Mouse (Mus musculus): ENCODE data around the gene Dusp3. TPM values are rescaled to one million over a fixed set of nuclear protein-coding genes. Genes with fewer than 3 reads are reported as not detected.

Gene Dusp3
- total RNA-seq, 2 experiments from 2014 or later = 138 to 142 TPM

DNA sequence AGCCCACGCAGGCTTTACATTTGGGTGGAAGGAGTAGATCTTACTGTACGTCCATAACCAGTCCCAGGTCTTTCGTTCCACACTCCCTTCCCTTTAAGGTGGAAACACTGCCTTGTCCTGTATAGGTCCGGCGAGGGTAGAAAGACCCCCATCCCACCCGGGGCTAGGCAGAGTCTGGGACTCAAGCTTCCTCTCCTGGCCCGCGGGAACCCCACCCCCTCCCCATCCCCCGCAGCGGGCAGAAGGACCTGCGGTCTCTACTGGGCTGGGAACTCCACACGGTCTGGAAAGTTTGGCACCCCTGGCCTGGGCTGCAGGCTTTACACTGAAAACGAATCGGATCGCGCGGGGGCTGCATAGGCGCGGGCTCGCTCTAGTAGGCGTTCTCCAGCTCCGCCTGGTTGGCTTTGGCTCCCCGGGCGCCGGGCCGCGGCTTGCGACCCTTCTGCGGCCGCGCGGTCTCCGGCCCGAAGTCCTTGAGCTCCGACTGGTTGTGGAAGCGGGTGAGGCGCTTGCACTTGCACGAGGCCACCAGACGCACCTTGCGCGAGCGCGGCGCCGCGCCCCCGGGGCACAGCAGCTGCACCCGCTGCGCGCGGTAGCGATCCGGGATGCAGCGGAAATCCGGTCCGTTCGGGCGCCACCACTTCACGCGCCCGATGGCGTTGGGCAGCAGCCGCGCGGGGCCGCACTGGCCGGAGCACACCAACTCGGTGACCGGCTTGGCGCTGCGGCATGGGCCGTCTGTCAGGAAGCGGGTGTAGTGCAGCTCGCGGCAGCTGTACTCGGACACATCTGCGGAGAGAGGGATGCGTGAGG lies 23.1 kb downstream of the Dusp3 start:
- DNase-seq (ENCODE audit: extremely low spot score in 1 of 2, low spot score in 2 of 2) = peak in 1 of 2 experiments; percentile 57
- intact Hi-C loops (cut with DNase I) = loop anchor here (5.0 kb wide), 1 partner anchor 151 kb away; no protein-coding TSS in a partner anchor

DNA sequence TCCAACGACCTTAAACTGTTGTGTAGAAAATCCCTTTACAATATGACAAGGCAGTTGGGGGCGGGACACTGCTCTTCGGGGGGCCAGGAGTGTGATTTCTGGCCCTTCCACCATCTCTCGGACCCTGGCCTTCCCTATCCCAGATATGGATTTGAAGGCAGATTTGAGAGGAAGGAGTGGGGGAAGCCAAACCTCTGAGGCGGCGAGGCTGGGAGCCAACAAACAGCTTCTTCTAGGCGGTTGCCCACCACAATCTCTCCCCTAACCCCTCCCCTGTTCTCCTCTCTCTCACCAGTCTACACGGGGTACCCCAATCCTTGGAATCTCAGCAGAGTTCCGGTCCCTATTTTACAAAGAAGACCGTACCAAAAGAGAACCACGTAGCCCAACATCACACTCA lies 23.8 kb downstream of the Dusp3 start:
- no peak for DNase-seq (ENCODE audit: extremely low spot score in 1 of 2, low spot score in 2 of 2)
- intact Hi-C loops (cut with DNase I) = loop anchor here (5.0 kb wide), 1 partner anchor 151 kb away; no protein-coding TSS in a partner anchor

DNA sequence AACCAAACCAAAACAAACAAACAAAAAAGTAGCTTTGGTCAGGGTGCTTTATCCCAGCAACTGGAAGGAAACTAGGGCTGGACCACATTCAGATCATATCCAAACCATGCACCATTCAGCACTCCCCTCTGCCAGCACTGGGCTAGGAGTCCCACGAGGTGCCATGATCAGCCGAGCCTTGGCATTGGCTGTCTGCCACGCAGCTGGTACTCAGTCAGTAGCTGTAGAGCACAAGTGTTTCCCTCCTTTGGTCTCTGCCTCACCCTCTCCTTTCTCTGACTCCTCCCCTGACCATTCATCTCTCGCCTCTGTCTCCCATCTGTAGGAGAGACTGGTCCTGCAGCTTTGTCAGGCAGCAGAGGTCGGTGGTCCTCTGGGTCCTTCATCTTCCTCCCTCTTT lies 29.3 kb downstream of the Dusp3 start:
- intact Hi-C loops (cut with DNase I) = no loop called here
- DNase-seq (ENCODE audit: extremely low spot score in 1 of 2, low spot score in 2 of 2) = no peak

DNA sequence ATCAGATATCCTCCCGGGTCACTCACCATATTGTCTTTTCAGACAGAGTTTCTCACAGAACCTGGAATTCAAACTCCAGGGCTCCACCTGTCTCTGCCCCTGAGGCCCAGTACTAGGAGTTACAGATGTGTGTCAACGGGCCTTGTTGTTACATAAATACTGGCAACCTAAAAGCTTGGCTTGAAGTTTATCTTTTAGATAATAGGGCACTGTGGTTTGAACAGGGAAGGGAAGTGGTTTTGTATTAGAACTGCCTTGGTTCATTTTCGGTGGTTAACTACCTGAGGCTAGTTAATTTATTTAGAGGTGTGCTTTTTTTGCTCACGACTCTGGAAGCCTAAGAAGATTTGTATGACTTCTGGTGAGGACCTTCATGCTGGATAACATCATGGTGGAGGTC lies 33.4 kb downstream of the Dusp3 start:
- intact Hi-C loops (cut with DNase I) = no loop called here
- DNase-seq (ENCODE audit: extremely low spot score in 1 of 2, low spot score in 2 of 2) = no peak

DNA sequence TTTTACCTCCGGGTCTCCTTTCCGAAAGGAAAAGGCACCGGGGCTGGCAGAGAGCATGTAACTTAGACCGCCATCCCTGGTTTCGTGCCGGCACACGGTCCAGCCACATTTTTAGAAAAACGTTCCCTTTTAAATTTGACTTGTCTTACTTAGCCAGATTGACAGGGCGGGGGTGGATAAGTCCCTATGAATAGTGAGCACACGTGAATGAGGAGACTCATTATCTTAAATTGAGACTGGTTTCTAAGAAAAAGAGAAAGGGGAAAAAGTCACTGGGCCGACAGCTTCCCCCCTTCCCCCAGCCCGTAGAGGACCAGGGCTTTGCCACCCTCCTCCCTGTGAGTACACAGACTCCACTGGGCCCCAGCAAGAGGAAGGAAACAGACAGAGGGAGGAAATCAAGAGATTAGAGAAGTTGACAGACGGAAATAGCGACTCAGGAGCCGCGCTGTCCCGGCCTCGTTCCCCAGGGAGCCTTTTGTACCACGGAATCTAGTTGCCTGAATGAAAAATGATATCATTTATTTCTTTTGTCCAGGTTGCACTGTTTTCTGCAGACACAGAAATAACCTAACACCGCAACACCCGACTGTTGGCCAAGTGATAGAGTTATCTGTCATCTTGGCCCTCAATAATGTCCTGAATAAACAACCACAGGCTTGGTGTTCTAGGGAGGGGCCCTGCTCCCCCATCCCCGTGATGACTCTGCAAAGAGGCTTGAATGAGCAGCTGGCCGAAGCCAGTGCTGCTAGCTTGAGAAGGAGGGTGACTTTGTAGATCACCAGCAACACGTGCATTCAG lies 34.1 kb downstream of the Dusp3 start:
- intact Hi-C loops (cut with DNase I) = no loop called here
- peak in 1 of 2 experiments; percentile 55 for DNase-seq (ENCODE audit: extremely low spot score in 1 of 2, low spot score in 2 of 2)

DNA sequence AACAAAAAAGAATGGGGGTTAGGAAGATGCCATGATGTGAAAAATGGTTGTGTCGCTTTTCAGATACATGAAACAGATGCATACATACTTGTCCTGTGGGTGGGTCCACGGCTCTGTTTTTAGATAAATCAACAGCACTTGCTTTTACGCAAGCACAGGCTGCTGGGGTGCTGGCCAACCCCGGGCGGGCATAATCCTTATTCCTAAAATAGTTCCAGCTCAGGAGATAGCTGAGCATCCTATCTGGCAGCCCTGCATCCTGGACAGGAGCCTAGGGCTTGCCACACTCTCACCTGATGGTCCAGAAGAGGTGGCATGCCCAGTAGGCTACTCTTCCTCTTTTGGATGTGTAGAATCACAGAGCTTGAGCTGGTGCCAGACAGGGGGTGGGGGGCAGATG lies 36.8 kb downstream of the Dusp3 start:
- intact Hi-C loops (cut with DNase I) = no loop called here
- no peak for DNase-seq (ENCODE audit: extremely low spot score in 1 of 2, low spot score in 2 of 2)

DNA sequence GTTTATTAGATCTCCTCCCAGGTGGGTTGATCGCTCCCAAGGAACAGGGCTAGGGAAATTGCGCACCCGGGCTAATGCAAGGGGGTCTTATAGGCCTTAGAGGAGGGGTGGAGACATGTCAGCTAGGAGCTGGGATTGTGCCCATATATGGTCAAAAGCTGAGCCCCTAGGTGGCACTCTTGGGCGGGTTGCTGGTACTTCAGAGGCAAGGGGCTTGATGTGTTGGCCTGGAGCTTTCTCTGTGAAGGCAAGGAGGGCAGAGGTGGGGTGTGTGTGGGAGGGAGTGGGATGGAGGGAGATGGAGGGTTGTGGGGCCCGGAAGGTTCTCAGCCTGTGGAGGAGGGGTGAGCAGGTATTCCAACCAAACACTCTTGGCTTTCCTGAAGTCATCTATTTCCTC lies 40.3 kb downstream of the Dusp3 start:
- intact Hi-C loops (cut with DNase I) = no loop called here
- no peak for DNase-seq (ENCODE audit: extremely low spot score in 1 of 2, low spot score in 2 of 2)

DNA sequence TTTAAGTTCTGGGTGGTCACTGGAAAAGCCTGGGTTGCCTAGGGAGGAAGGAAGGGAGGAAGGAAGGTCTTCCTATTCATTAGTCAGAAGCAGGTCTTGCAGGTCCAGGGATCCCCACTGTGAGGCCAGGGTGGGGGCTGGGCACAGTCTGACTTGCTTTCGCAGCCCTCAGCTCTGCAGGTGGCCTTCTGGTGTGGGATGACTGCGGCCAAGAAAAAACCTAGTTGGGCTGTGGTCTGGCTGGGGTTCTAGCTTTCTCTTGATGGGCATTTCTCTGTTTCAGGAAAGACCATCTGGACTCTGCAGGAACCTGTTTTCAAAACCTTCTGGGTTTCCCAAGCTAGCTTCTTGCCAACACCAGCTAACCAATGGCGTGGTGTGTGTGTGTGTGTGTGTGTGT lies 43.8 kb downstream of the Dusp3 start:
- no peak for DNase-seq (ENCODE audit: extremely low spot score in 1 of 2, low spot score in 2 of 2)
- intact Hi-C loops (cut with DNase I) = no loop called here

DNA sequence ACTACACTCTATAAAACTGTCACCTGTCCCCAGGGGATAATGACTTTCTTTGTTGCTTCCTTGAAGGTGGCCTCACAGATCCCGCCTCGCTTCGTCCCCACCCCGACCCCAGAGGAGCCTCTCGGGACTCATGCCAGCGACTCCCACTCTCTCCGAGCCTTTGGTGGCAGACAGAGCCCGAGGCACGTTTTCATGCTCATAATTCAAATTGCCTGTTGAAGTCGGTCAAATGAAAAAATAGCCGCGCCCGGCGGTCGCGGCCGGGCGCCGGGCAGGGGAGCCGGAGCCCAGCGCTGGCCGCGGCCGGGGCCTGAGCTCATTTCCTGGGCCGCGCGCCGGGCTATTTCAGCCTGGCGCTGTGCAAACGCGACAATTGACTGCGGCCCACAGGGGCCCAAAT lies 49.7 kb downstream of the Dusp3 start:
- intact Hi-C loops (cut with DNase I) = no loop called here
- no peak for DNase-seq (ENCODE audit: extremely low spot score in 1 of 2, low spot score in 2 of 2)

DNA sequence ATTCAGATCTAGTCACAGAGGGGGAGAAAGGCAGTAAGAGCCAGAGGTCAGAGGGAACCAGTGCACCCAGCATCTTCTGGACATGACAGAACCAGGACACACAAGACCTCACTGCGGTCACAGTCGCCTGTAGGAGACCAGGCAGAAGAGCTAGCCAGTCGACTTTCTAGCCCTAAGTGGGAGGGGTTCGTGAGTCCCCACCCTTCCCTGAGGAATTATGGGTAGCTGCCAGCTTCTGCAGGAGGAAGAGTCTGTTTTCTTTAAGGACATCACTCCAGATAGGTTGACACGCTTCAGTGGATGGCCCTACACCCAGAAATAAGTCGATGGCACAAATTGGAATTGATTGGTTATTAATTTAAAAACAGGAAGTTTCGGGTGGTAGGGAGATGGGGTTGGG lies 50.4 kb downstream of the Dusp3 start:
- intact Hi-C loops (cut with DNase I) = no loop called here
- DNase-seq (ENCODE audit: extremely low spot score in 1 of 2, low spot score in 2 of 2) = no peak

DNA sequence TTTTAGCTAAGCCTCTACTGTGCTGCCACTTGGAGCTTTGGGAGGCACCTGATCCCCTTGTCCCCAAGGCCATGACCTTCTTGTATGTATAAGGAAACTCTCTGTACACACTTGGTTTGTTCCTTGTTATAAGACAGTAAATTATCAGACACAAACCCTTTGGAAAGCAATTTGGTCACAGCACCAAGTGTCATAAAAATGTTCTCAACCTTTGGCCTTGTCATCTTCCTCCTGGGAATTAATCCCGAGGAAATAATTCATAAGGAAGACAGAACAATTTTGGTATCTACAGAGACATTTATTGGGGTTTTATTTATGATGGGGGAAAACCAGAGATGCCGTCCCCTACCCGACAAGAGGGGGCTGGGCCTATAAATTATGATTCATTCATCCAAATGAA lies 51.1 kb downstream of the Dusp3 start:
- DNase-seq (ENCODE audit: extremely low spot score in 1 of 2, low spot score in 2 of 2) = no peak
- intact Hi-C loops (cut with DNase I) = no loop called here

DNA sequence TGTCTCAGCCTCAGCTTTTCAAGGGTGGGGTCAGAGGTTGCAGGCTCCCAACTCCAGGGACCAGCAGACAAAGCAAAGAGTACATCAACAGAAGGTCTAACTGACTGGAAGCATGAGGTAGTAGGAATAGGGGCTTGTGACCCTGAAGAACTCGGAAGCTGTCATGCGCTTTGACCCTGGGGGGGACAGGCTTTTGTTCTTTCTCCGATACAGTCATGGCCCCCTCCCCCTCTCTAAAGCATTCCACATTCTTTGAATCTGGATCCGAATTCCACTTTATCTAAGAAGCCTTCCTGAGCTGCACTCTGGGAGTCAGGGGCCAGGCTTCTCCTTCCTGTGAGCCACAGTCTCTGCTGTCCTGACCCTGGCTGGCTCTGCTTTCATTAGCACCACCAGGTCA lies 54.8 kb downstream of the Dusp3 start:
- intact Hi-C loops (cut with DNase I) = no loop called here
- DNase-seq (ENCODE audit: extremely low spot score in 1 of 2, low spot score in 2 of 2) = no peak

DNA sequence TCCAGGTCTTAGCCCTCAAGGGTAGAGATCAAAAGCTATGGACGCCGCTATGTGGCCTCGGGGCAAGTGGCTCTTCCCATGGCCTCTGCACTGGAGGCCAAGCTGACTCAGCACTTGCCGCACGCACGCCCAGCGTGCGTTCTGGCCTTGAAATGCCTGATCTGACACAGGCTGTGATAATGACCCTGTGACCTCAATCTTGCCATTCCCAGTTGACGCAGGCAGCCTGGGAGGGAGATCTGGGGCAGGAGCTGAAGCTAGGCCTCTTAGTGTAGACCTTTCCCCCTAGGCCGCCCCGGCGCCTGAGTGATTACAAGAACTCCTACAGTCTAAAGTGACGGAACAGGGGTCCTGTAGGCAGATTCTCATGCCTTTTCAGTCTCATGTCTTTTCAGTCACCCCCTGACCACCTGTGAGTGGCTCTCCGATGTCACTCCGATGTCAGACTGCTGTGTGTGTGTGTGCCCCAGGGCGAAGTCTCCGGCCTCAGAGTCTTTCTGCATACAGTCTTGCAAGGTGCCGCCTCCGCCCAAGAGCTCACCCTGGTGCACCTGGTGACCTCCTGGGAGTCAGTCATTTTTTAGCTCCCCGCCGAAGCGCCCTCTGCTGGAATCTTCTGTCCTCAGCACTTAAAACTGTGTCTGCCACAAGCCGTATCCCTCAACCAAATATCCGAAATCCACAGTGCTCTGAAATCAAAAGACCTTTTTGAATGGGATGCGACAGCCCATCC lies 58.6 kb downstream of the Dusp3 start:
- intact Hi-C loops (cut with DNase I) = no loop called here
- peak in 1 of 2 experiments; percentile 44 for DNase-seq (ENCODE audit: extremely low spot score in 1 of 2, low spot score in 2 of 2)

DNA sequence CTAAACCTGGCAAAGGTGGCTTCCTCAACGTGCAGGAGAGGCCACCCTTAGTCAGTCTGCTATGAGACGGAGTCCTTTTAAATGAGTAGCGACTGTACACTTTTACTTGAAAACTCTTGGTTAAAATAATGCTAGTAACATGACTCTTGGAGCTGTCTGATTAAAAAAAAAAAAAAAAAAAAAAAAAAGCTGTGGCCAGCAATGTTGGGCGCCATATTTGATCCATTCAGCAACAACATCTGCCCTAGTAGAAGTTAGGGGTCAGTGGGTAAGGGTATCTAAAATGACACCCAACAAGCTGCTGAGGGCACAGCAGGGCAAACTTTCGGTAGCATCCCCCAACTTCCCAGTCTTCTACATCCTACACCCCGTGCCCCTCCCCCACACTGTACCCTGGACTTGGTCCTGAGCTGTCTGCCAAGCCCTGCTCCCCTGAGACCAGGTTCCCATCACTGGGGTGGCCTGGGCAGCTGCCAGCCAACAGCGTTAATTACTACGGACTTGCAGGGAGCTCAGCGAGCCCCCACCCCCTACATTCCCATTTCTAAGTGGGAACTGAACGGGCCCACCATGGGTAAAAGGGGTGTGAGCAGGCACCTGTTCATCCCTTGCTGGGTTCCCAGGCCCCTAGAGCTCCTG lies 59.7 kb downstream of the Dusp3 start:
- intact Hi-C loops (cut with DNase I) = no loop called here
- peak in 1 of 2 experiments; percentile 55 for DNase-seq (ENCODE audit: extremely low spot score in 1 of 2, low spot score in 2 of 2)

DNA sequence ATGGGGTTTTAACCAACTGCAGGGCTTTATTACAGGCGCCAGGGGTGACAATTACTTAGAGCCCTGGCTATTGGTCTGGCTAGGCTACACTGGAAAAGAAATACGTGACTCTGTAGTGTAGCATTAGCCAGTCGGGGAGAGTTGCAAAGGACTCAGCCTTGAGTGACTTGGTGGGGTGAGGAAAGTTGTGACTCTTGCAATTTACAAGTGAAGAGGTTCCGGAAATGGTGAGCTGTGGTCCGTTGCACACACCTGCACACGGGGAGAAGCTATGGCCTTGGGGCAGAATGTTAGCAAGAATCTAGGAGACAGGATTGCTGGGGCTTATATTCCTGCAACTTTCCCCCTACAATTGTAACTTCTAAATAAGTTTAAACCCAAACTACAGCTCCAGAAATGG lies 61.2 kb downstream of the Dusp3 start:
- no peak for DNase-seq (ENCODE audit: extremely low spot score in 1 of 2, low spot score in 2 of 2)
- intact Hi-C loops (cut with DNase I) = no loop called here

DNA sequence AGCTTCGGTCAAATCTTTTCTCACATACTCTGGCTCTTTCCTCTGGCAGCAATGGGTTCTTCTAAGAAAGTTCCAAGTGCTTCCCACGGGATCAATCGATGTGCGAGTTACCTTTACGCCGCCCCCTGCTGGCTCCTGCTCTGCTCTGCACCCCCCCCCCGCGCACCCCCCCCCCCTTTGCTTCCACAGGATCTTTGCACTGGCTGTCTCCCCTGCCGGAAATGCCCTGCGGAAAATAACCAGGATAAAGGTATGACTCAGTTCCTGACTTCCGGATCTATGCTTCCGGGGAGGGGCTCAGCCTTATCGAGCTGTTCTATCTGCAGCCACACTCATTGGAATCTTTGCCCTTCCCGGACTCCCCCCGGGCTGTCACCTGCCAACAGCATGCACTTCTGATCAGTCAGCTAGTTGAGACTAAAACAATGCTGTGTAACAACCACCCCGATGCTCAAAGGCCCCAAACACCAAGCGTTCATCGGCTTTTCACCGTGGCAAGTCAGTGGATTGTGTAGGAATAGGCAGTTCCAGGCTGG lies 62.3 kb downstream of the Dusp3 start:
- no peak for DNase-seq (ENCODE audit: extremely low spot score in 1 of 2, low spot score in 2 of 2)
- intact Hi-C loops (cut with DNase I) = no loop called here

DNA sequence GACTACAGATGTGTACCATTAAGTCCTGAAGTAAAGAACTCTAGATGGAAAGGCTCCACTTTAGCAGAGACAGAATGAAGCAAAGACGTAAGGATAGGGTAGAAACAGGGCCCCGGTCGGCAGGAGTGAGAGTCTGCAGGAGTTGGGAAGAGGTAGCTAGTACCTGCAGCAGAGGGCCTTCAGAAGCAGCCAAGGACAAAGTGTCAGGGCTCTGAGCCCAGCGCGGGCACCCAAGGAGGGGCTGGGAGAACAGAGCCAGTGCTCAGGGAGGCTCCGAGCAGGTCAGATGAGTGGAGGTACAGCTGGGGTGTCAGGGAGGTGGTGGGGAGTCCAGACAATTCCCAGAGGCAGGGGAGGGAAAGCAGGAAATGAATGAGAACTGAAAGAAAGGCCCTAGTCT lies 62.8 kb downstream of the Dusp3 start:
- no peak for DNase-seq (ENCODE audit: extremely low spot score in 1 of 2, low spot score in 2 of 2)
- intact Hi-C loops (cut with DNase I) = no loop called here

DNA sequence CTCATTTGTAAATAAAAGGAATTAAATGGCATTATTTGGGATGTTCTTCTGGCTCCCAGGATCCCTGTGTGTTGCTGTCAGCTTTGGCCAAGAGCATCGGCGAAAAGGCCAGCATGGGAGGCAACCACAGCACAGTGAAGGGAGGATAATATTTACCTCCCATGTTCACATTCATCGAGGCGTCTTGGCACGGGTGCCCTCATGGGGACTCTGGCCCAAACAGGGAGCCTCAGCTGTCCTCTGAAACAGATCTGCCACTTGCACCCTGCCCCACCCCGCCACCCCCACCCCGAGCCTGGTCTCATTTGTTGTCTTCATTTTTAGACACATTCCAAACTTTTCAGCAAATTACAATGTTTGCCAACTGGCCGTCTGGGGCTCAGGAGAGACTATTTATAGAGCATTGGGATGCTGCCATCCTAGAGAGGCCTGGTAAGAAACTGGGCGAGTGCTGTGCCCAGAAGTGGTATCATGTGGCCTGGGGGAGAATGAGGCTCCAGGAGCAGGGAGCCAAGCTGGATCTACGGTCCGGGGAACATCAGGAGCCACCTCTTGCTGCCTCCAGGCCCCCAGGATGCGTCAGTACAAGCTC lies 65.4 kb downstream of the Dusp3 start:
- intact Hi-C loops (cut with DNase I) = loop anchor here (1.0 kb wide), 1 partner anchor 47 kb away; no protein-coding TSS in a partner anchor
- peak in 1 of 2 experiments; percentile 31 for DNase-seq (ENCODE audit: extremely low spot score in 1 of 2, low spot score in 2 of 2)
